Mouse (Mus musculus) spleen, postnatal 10 days (tissue): ENCODE measurements around the gene Ly6g5c.

Experiments
- DNase-seq, 2 experiments: peaks; one replicate each; pipeline ENCODE4 v3.0.0; 2021 to 2022; ENCODE audit warnings: low spot score in 2 of 2

Gene Ly6g5c

GRCm38 (mm10) chr17:35108097-35108496, at the start of gene Ly6g5c:
TSS of gene Ly6g5c (plus strand) at chr17:35108279.
- DNase-seq, result no peak

GRCm38 (mm10) chr17:35058316-35058715, 49.8 kb upstream of the Ly6g5c start:
- DNase-seq, result no peak

GRCm38 (mm10) chr17:35058911-35059892, 48.9 kb upstream of the Ly6g5c start, which contains the start of gene Ddah2:
TSS of gene Ddah2 (plus strand) at chr17:35059035.
- DNase-seq, result peak; percentile 83 to 91

- DNase-seq, result no peak
Observed at GRCm38 (mm10) chr17:35060071-35060470, 48.0 kb upstream of the Ly6g5c start.

- DNase-seq, result peak in 1 of 2 experiments; percentile 54
Observed at GRCm38 (mm10) chr17:35060737-35061297, 47.3 kb upstream of the Ly6g5c start.

GRCm38 (mm10) chr17:35061299-35061698, 46.8 kb upstream of the Ly6g5c start:
- no peak for DNase-seq

- DNase-seq, result no peak
Observed at GRCm38 (mm10) chr17:35063466-35063865, 44.6 kb upstream of the Ly6g5c start.

GRCm38 (mm10) chr17:35064378-35064877, 43.7 kb upstream of the Ly6g5c start:
- DNase-seq, result peak in 1 of 2 experiments; percentile 11

- DNase-seq, result peak in 1 of 2 experiments; percentile 58
Observed at GRCm38 (mm10) chr17:35064951-35065947, 42.8 kb upstream of the Ly6g5c start, which contains the start of gene Ly6g6c. TSS of gene Ly6g6c (plus strand) at chr17:35065388.

- DNase-seq, result peak in 1 of 2 experiments; percentile 14
Observed at GRCm38 (mm10) chr17:35066084-35066483, 42.0 kb upstream of the Ly6g5c start, which contains the start of gene Mpig6b. TSS of gene Mpig6b (minus strand) at chr17:35066184.

GRCm38 (mm10) chr17:35068213-35068914, 39.7 kb upstream of the Ly6g5c start:
- DNase-seq, result peak in 1 of 2 experiments; percentile 15

GRCm38 (mm10) chr17:35070556-35071229, 37.4 kb upstream of the Ly6g5c start:
- no peak for DNase-seq

- no peak for DNase-seq
Observed at GRCm38 (mm10) chr17:35071454-35071853, 36.6 kb upstream of the Ly6g5c start.

- DNase-seq, result no peak
Observed at GRCm38 (mm10) chr17:35074097-35074496, 34.0 kb upstream of the Ly6g5c start.

GRCm38 (mm10) chr17:35076507-35077176, 31.4 kb upstream of the Ly6g5c start, which contains the start of gene Ly6g6e:
TSS of gene Ly6g6e (plus strand) at chr17:35076902.
- no peak for DNase-seq

GRCm38 (mm10) chr17:35077285-35077684, 30.8 kb upstream of the Ly6g5c start:
- DNase-seq, result no peak

GRCm38 (mm10) chr17:35077786-35078233, 30.3 kb upstream of the Ly6g5c start, which contains the start of gene Ly6g6d:
TSS of gene Ly6g6d (minus strand) at chr17:35078065.
- no peak for DNase-seq

GRCm38 (mm10) chr17:35079778-35080177, 28.3 kb upstream of the Ly6g5c start:
- DNase-seq, result peak in 1 of 2 experiments; percentile 37

GRCm38 (mm10) chr17:35080248-35080647, 27.8 kb upstream of the Ly6g5c start:
- no peak for DNase-seq
